Mouse (Mus musculus): ENCODE measurements around the gene Clec2e.

Gene Clec2e

DNA sequence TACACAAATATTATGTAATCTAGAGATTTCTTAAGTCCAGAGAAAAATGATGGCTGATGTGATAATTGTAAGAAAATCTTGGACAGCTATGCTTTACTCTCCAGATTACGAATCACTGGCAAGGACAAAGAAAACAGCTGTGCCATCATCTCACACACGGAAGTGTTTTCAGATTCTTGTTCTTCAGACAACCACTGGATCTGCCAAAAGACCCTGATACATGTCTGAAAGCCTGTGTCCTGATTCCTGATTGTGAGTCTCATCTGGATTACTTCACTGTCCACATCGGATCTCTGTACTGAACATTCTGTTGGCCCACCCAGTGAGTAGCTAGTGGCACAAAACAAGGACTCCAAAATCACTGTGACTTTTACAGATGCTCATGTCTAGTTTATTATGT, 44.5 kb downstream of the Clec2e start:
- no peak for DNase-seq

DNA sequence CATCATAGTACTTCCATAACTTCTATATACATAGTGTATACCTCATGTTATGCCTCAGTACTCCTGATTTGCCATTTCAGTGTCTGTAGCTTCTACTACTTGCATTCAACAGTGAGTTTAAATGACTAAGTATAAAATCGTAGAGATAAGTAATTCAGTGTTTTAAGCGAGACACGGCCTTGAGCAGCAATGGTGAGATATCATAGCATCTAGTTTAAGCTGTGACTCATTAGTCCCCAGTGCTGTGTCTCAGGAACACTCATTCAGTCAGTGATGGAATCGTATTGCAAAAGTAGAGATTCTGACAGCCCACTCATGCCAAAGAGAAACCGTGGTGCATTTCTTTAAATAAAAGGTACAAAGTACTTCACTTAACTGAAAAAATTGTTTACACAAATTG, 49.0 kb downstream of the Clec2e start:
- DNase-seq: no peak

- no peak for DNase-seq
Measured at GRCm38 (mm10) chr6:129051086-129051485, 49.6 kb downstream of the Clec2e start.

GRCm38 (mm10) chr6:129049596-129050251, 51.0 kb downstream of the Clec2e start:
- no peak for DNase-seq

GRCm38 (mm10) chr6:129048857-129049473, 51.7 kb downstream of the Clec2e start:
- DNase-seq: peak; percentile 55

- DNase-seq: peak; percentile 20
Measured at GRCm38 (mm10) chr6:129048381-129048780, 52.3 kb downstream of the Clec2e start.

GRCm38 (mm10) chr6:129045601-129046000, 55.1 kb downstream of the Clec2e start, which contains the start of gene Klrb1f:
Gene Klrb1f (plus strand): TSS chr6:129045901.
- no peak for DNase-seq

DNA sequence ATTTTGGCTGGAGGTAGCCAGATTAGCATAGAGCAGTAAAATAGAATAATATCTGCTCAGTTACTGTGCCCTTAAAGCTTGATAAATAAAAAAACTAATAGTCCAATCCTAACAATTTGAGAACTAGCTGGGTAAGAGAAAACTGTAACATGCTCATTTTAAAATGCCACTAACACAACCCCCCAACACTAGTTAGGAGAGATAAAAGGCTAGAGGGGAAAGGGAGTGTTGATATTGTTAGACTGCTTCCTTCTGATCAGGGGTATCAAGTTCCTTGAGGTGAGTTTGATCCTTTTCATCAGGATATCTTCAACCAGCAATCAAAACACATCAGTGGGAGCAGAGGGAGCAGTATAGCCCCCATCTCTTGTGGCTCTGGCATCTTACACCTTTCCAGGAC, 58.2 kb downstream of the Clec2e start:
- no peak for DNase-seq

All from thymus, postnatal 14 days (tissue).